Mouse (Mus musculus) embryonic facial prominence, embryonic 15.5 days (tissue): ENCODE results near the gene Cit. TPM values are rescaled to one million over a fixed set of nuclear protein-coding genes. Genes with fewer than 3 reads are reported as not detected.
"Not testable (repeated sequence)": the region's sequence is repeated elsewhere in the genome, so short reads cannot be mapped to it uniquely, and the experiment has no call there.

Source experiments
- ATAC-seq: fragments of 200-750 bp; cut with Nextera tagmentation; 2 replicates; pipeline ENCODE4 v1.8.0; 2017; ENCODE audit warnings: low read depth, moderate TSS enrichment; ENCODE audit not compliant: insufficient number of reproducible peaks, low FRiP score, low TSS enrichment
- H3K27ac ChIP-seq: fragments of 300-500 bp; sonication (generic); replicated peaks from 2 replicates; pipeline ENCODE4 v1.5.1; 2015; ENCODE audit warnings: mild to moderate bottlenecking, inconsistent platforms
- H3K27me3 ChIP-seq: fragments of 300-500 bp; sonication (generic); 2 replicates; pipeline ENCODE4 v1.6.1; 2015; ENCODE audit warnings: inconsistent platforms
- H3K36me3 ChIP-seq: fragments of 300-500 bp; sonication (generic); 2 replicates; pipeline ENCODE4 v1.6.1; 2015; ENCODE audit warnings: mild to moderate bottlenecking, inconsistent platforms
- H3K4me1 ChIP-seq: fragments of 300-500 bp; sonication (generic); 2 replicates; pipeline ENCODE4 v1.6.1; 2015; ENCODE audit warnings: inconsistent platforms
- H3K4me2 ChIP-seq: fragments of 300-500 bp; sonication (generic); replicated peaks from 2 replicates; pipeline ENCODE4 v1.6.1; 2015; ENCODE audit warnings: mild to moderate bottlenecking, inconsistent platforms
- H3K4me3 ChIP-seq: fragments of 300-500 bp; sonication (generic); replicated peaks from 2 replicates; pipeline ENCODE4 v1.5.1; 2015; ENCODE audit warnings: mild to moderate bottlenecking, inconsistent platforms
- H3K9ac ChIP-seq: fragments of 300-500 bp; sonication (generic); 2 replicates; pipeline ENCODE4 v1.6.1; 2015; ENCODE audit warnings: inconsistent platforms
- H3K9me3 ChIP-seq: fragments of 300-500 bp; sonication (generic); replicated peaks from 2 replicates; pipeline ENCODE4 v1.6.1; 2016; ENCODE audit warnings: inconsistent platforms
- WGBS: fragments of 180-500 bp; shearing (Covaris S2); methylation state at CpG from one replicate; pipeline ENCODE4 v1.1.7; 2015; 5-methylcytosine and 5-hydroxymethylcytosine counted together
- polyA plus RNA-seq: library from polyadenylated mRNA; unstranded; fragments of >200 nt; fragmentation: Nextera tagmentation; extraction: Ambion mirVana; gene quantifications from 2 replicates; pipeline ENCODE4 v1.2.1, GENCODE M21; 2015

The Cit gene
- 25.0 and 26.5 TPM in 2 replicates for polyA plus RNA-seq

DNA sequence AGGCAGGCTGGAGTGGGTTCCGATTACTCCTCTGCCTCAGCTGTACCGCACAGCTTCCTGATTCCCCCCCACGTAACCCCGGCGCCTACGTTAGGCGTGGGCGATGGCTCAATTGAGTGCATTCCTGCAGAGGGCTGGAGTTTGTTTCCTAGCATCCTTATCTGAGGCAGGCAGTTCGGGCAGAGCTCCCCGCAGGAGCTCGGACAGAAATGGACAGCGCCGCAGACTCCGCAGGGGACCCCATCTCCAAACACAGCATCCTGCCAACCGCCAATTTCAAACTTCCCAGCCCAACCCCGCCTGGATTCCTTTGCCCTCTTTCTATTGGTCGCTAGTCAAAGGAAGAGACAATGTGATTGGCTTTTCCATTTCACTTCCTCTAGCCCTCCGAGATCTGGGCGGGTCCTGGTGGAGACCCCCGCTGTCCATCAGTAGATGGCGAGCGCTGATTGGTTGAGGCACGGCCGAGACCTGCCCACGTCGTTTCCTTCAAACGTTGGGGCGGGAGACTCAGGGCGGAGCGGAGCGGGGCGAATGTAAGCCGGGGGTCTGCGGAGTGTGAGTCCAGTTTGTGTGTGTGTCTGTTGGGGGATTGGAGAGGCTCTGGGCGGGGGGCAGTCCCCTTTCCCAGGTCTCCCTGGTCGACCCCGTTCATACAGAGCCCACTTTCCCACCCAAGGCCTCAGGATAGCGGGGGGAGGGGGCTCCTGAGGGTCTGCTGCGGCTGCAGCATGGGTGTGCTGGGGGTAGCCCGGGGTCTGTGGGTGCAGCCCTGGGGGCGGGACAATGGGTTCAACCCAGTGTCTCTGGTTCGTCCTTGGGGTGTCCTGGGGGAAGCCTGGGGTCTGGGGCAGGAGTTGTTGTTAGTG lies at the start of gene Cit:
Gene Cit, plus strand, starts transcription at position 513 of the 869 bp plus-strand sequence.
- peak within 1 kb of the TSS; percentile 78 for H3K4me3 ChIP-seq
- peak within 1 kb of the TSS; percentile 99 for H3K4me2 ChIP-seq
- H3K27ac ChIP-seq = 0 out of 2 replicates have a peak within 1 kb of the TSS, but pooled peaks have one; percentile 44
- peaks cover 30% of the 10 kb centered on the region for H3K4me1 ChIP-seq
- H3K36me3 ChIP-seq = 0 out of 2 replicates have a peak, but pooled peaks cover 2% of the 10 kb centered on the region
- no peaks in the 10 kb centered on the region for H3K9me3 ChIP-seq
- no peaks in the 10 kb centered on the region for H3K27me3 ChIP-seq
- WGBS = under 1% methylated on average over 42 of the region's 42 CpGs
- H3K9ac ChIP-seq = peak within 1 kb of the TSS; percentile 64
- ATAC-seq = peak; percentile 98

DNA sequence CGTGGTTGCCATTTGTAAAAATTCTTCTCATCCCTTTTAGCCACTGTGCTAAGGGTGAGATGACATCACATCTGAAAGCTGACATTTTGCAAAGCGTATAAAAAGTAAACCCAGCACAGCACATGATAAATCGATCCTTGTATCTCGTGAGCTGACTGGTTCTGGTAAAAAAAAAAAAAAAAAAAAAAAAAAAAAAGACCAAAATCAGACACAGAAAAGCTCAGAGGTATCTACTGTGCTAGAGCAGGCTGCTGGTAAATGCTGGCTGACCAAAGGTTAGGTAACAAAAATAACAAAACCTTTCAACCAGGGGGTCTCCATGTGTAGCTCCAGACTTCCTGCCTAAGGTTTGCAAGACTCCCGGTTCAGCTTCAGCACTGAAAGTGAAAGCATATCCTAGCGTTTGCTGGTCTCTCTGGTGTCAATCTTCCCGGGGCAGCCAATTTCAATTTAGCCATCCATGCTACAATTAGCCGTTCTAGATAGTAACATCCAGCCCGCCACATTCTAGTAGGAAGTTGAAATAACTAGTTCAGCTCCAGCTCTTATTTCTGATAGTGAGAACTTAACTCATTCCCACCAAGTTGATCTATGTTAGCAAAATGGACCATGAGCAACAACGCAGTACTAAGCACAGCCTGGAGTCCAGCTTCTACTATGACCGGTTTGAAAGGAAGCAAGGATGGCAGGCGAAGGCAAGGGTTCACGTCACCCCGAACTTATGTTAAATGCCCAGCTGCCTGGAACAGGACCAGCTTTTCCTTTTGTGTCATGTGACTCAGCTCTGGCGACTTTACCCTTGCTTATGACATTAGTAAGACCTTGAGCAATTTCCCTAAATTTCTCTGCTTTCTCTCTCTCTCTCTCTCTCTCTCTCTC lies 45.8 kb upstream of the Cit start:
- 57% methylated on average over 15 of the region's 15 CpGs for WGBS
- Histone ChIP-seq H3K9me3 (no peaks in the 10 kb centered on the region), H3K27ac (no peak overlapping the region), H3K4me2 (no peak overlapping the region), H3K36me3 (no peaks in the 10 kb centered on the region), H3K27me3 (no peaks in the 10 kb centered on the region), H3K9ac (no peak overlapping the region), H3K4me1 (no peaks in the 10 kb centered on the region), H3K4me3 (no peak overlapping the region)
- ATAC-seq = no peak

DNA sequence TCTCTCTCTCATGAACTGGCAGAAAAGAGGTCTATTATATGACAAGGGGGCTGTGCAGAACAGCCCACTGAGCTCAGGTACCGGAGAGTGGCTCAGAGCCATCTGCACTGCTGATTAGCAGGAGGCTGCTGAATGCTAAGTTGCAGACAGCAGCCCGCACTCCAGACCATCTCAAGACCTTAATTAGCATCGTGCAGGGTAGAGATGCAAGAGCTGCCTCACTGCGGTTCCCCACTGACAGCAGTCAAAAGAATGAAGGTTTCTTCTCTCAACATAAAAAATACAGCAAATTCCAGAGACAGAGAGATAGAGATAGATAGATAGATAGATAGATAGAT lies 45.2 kb upstream of the Cit start:
- no peak overlapping the region for H3K27ac ChIP-seq
- no peaks in the 10 kb centered on the region for H3K36me3 ChIP-seq
- H3K4me2 ChIP-seq = no peak overlapping the region
- no peak overlapping the region for H3K4me3 ChIP-seq
- WGBS = 47% methylated on average over 4 of the region's 4 CpGs
- no peak overlapping the region for H3K9ac ChIP-seq
- ATAC-seq = no peak
- H3K4me1 ChIP-seq = no peaks in the 10 kb centered on the region
- no peaks in the 10 kb centered on the region for H3K9me3 ChIP-seq
- H3K27me3 ChIP-seq = no peaks in the 10 kb centered on the region

DNA sequence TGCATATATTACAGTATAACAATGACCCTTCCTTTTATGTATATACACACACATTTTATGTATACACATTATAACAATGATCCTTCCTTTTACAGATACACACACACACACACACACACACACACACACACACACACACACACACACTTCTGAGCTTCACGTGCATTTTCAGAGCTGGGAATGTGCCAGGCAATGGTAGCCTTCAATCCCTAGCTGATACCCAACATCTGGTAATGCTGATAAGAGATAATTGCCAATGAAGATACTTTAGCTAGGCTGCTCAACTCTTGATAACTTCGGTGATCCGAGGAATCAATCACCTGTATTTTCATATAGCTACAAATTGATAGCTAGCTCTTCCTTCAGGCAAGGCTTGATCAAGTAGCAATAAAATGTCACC lies 32.8 kb upstream of the Cit start:
- 0 out of 2 replicates have a peak, but pooled peaks cover 5% of the 10 kb centered on the region for H3K4me1 ChIP-seq
- no peak overlapping the region for H3K27ac ChIP-seq
- ATAC-seq = no peak
- H3K27me3 ChIP-seq = no peaks in the 10 kb centered on the region
- H3K4me3 ChIP-seq = no peak overlapping the region
- no peak overlapping the region for H3K4me2 ChIP-seq
- 85% methylated on average over 3 of the region's 3 CpGs for WGBS
- H3K9me3 ChIP-seq = no peaks in the 10 kb centered on the region
- H3K9ac ChIP-seq = no peak overlapping the region
- no peaks in the 10 kb centered on the region for H3K36me3 ChIP-seq

DNA sequence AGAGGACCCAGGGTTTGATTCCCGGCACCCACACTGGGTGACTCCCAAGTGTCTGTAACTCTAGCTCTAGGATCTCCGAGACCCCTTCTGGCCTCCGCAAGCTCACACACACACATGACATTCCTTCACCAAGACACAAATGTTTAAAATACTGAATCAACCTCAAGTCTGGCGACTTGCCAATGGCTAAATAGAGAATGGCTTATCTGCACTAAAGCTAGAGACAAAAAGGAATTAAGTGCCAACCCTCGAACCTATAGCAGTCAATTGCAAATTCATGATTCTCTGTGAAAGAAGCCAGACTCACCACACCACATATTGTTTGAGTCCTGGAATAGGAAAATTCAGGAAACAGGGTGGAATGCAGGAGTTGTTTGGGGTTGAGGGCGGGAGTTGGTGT lies 28.1 kb upstream of the Cit start:
- H3K4me3 ChIP-seq = no peak overlapping the region
- 0 out of 2 replicates have a peak, but pooled peaks cover 5% of the 10 kb centered on the region for H3K4me1 ChIP-seq
- H3K4me2 ChIP-seq = no peak overlapping the region
- H3K27me3 ChIP-seq = no peaks in the 10 kb centered on the region
- H3K9ac ChIP-seq = no peak overlapping the region
- no peaks in the 10 kb centered on the region for H3K9me3 ChIP-seq
- ATAC-seq = no peak
- 43% methylated on average over 6 of the region's 6 CpGs for WGBS
- H3K27ac ChIP-seq = no peak overlapping the region
- H3K36me3 ChIP-seq = no peaks in the 10 kb centered on the region

DNA sequence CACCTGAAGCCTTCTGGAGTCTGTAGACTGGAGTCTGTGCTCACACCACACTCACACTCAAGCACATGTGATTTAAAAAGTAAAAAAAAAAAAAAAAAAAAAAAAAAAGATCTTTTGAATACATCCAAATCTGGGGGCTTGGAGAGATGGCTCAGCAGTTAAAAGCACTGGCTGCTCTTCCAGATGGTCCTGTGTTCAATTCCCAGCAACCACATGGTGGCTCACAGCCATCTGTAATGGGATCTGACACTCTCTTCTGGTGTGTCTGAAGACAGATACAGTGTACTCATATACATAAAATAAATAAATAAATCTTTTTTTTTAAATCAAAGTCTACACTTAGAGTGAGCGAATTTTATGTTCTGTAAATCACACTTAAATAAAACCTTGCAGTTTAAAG lies 27.4 kb upstream of the Cit start:
- not testable (repeated sequence) for H3K4me3 ChIP-seq, H3K4me1 ChIP-seq, H3K4me2 ChIP-seq, ATAC-seq, H3K27me3 ChIP-seq, H3K36me3 ChIP-seq, H3K27ac ChIP-seq, H3K9ac ChIP-seq, H3K9me3 ChIP-seq
- WGBS = 81% methylated on average over 1 of the region's 1 CpGs

DNA sequence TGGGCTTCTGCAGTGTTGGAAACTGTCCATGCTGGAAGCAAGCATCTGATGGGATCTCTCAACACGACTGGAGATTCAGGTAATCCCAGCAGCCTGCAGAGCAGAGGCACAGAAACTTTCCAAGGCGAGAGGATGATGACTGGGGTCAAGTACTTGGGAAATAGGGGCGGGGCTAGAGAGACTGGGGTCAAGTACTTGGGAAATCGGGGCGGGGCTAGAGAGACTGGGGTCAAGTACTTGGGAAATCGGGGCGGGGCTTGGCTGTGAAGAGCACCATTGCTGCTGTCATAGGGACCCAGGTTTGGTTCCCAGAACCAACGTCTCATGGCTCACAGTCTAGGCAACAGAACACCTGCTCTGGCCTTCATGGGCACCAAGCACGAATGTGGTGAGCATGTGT lies 25.1 kb upstream of the Cit start:
- ATAC-seq = no peak
- no peak overlapping the region for H3K9ac ChIP-seq

DNA sequence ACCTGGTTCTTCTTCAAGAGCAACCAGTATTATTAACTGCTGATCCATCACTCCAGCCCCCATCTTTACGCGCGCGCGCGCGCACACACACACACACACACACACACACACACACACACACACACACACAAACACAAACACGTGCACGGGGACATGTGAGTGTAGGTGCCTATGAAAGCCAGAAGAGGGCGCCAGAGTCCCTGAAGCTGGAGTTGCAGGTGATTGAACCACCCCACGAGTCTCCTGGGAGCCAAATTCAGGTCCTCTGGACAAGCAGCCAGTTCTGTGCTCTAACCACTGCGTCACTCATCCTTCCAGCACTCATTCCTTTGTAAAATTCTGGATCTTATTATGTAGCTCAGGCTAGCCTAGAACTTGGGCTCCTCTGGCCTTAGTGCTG lies 23.9 kb upstream of the Cit start:
- Histone ChIP-seq H3K27ac (no peak overlapping the region), H3K9ac (no peak overlapping the region), H3K4me1 (0 out of 2 replicates have a peak, but pooled peaks cover 5% of the 10 kb centered on the region), H3K9me3 (no peaks in the 10 kb centered on the region), H3K36me3 (no peaks in the 10 kb centered on the region), H3K4me3 (no peak overlapping the region), H3K27me3 (no peaks in the 10 kb centered on the region), H3K4me2 (no peak overlapping the region)
- WGBS = 86% methylated on average over 12 of the region's 12 CpGs
- no peak for ATAC-seq

More for the DNA sequence above, 25.1 kb upstream of the Cit start:
- WGBS = 70% methylated on average over 9 of the region's 9 CpGs
- H3K4me1 ChIP-seq = 0 out of 2 replicates have a peak, but pooled peaks cover 5% of the 10 kb centered on the region
- H3K9me3 ChIP-seq = no peaks in the 10 kb centered on the region
- H3K27ac ChIP-seq = no peak overlapping the region
- no peaks in the 10 kb centered on the region for H3K27me3 ChIP-seq
- H3K36me3 ChIP-seq = no peaks in the 10 kb centered on the region
- H3K4me2 ChIP-seq = no peak overlapping the region
- H3K4me3 ChIP-seq = no peak overlapping the region

DNA sequence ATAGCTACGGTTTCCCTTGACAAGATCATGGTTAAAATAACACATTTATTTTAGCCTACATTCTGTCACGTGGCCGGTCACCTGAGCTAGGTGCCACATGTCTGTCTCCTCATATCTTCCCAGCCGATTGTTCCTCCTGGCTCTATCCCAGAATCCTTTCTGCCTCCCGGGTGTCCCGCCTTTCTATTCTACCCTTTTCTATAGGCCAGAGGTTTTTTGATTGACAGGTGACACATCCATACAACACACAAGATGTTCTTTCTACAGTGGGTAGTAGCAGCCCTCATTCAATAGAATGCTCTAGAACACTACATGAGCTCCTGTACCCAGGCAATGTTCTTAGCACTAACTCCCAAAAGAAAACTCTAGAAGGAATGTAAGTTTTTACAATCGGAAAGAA lies 23.2 kb upstream of the Cit start:
- 89% methylated on average over 7 of the region's 7 CpGs for WGBS

DNA sequence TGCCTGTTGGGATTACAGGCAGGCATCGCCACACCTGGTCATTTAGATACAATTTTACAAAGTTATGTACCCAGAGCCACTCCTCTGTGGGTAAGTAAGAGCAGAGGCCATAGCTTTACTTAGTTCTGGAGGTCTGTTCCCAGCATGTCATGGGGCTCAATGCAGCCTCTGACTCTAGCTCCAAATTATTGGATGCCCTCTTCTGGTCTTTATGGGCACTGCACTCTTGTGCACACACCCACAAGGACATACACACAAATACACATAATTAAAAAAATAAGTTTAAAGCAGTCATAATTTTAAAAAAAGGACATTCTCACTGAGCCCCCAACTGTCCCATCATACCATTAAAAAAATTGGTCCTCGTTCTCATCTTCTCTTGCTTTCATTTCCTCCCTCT lies 12.3 kb upstream of the Cit start:
- H3K27me3 ChIP-seq = no peaks in the 10 kb centered on the region
- H3K9me3 ChIP-seq = no peaks in the 10 kb centered on the region
- H3K4me3 ChIP-seq = no peak overlapping the region
- ATAC-seq = no peak
- no peak overlapping the region for H3K27ac ChIP-seq
- H3K9ac ChIP-seq = no peak overlapping the region
- no peaks in the 10 kb centered on the region for H3K36me3 ChIP-seq
- H3K4me2 ChIP-seq = no peak overlapping the region
- no peaks in the 10 kb centered on the region for H3K4me1 ChIP-seq
- WGBS = 88% methylated on average over 2 of the region's 2 CpGs

More for the DNA sequence above, 23.2 kb upstream of the Cit start:
- no peaks in the 10 kb centered on the region for H3K36me3 ChIP-seq
- no peak overlapping the region for H3K4me3 ChIP-seq
- 0 out of 2 replicates have a peak, but pooled peaks cover 3% of the 10 kb centered on the region for H3K4me1 ChIP-seq
- ATAC-seq = no peak
- no peak overlapping the region for H3K27ac ChIP-seq
- H3K27me3 ChIP-seq = no peaks in the 10 kb centered on the region
- no peak overlapping the region for H3K9ac ChIP-seq
- H3K9me3 ChIP-seq = no peaks in the 10 kb centered on the region
- no peak overlapping the region for H3K4me2 ChIP-seq

DNA sequence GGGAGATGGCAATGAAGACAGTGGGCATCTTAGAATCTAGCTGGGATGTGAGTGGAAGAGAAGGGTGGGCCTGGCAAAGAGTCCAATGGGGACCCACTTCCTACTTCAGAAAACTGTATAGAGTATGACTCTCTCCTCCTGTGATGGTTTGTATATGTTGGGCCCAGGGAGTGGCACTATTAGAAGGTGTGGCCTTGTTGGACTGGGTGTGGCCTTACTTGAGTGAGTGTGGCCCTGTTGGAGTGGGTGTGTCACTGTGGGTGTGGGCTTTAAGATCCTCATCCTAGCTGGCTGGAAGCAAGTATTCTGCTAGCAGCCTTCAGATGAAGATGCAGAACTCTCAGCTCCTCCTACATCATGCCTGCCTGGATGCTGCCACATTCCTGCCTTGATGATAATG lies 11.3 kb upstream of the Cit start:
- not testable (repeated sequence) for H3K4me2 ChIP-seq, H3K27ac ChIP-seq, H3K27me3 ChIP-seq, H3K4me1 ChIP-seq, H3K4me3 ChIP-seq, H3K9ac ChIP-seq, H3K9me3 ChIP-seq, ATAC-seq, H3K36me3 ChIP-seq
